Mouse (Mus musculus) stomach, postnatal 0 days (tissue): ENCODE results near the gene Cptp.

ENCODE experiments used
- CTCF ChIP-seq: IDR thresholded peaks from 2 replicates; pipeline ENCODE4 v1.5.1; 2016; ENCODE audit warnings: antibody characterized with exemption, low read depth, mild to moderate bottlenecking, moderate library complexity
- EP300 ChIP-seq: optimal IDR thresholded peaks from 2 replicates; pipeline ENCODE3; 2016; ENCODE audit warnings: antibody characterized with exemption

GRCm38 (mm10) chr4:155840076-155841002 lies 28.9 kb downstream of the Cptp start:
- TF ChIP-seq CTCF (no peak), EP300 (no peak)
